Mouse (Mus musculus) heart, embryonic 12.5 days (tissue): Measurements from ENCODE around the gene Rftn2. TPM values are rescaled to one million over a fixed set of nuclear protein-coding genes. Genes with fewer than 3 reads are reported as not detected.
A peak's percentile ranks its signal among the peaks of the same experiment; 100 is the strongest.

Experiments
- ATAC-seq: fragments of 200-750 bp; cut with Nextera tagmentation; 2 replicates; pipeline ENCODE4 v1.8.0; 2017; ENCODE audit warnings: moderate TSS enrichment, moderate library complexity; ENCODE audit not compliant: insufficient number of reproducible peaks, low FRiP score
- H3K27ac ChIP-seq: fragments of 300-500 bp; sonication (generic); 2 replicates; pipeline ENCODE4 v1.5.1; 2016; ENCODE audit warnings: mild to moderate bottlenecking, moderate library complexity; ENCODE audit not compliant: poor library complexity, severe bottlenecking
- H3K27me3 ChIP-seq: fragments of 300-500 bp; sonication (generic); replicated peaks from 2 replicates; pipeline ENCODE4 v1.6.1; 2016; ENCODE audit warnings: mild to moderate bottlenecking, moderate library complexity
- H3K36me3 ChIP-seq: fragments of 300-500 bp; sonication (generic); 2 replicates; pipeline ENCODE4 v1.6.1; 2016; ENCODE audit warnings: mild to moderate bottlenecking, moderate library complexity
- H3K4me1 ChIP-seq: fragments of 300-500 bp; sonication (generic); replicated peaks from 2 replicates; pipeline ENCODE4 v1.6.1; 2016; ENCODE audit warnings: mild to moderate bottlenecking
- H3K4me2 ChIP-seq: fragments of 300-500 bp; sonication (generic); 2 replicates; pipeline ENCODE4 v1.6.1; 2016; ENCODE audit warnings: mild to moderate bottlenecking, moderate library complexity
- H3K4me3 ChIP-seq: fragments of 300-500 bp; sonication (generic); 2 replicates; pipeline ENCODE4 v1.5.1; 2016; ENCODE audit warnings: mild to moderate bottlenecking
- H3K9ac ChIP-seq: fragments of 300-500 bp; sonication (generic); 2 replicates; pipeline ENCODE4 v1.6.1; 2016; ENCODE audit warnings: mild to moderate bottlenecking, moderate library complexity
- H3K9me3 ChIP-seq: fragments of 300-500 bp; sonication (generic); replicated peaks from 2 replicates; pipeline ENCODE4 v1.6.1; 2016; ENCODE audit warnings: mild to moderate bottlenecking, moderate library complexity
- WGBS: fragments of 180-500 bp; shearing (Covaris S2); methylation state at CpG from one replicate; pipeline ENCODE4 v1.1.7; 2016; 5-methylcytosine and 5-hydroxymethylcytosine counted together
- polyA plus RNA-seq: library from polyadenylated mRNA; unstranded; fragments of >200 nt; fragmentation: Nextera tagmentation; extraction: Ambion mirVana; gene quantifications from 2 replicates; pipeline ENCODE4 v1.2.1, GENCODE M21; 2016

The Rftn2 gene
- polyA plus RNA-seq, 1 experiment from 2014 or later, result 6.5 TPM

GRCm38 (mm10) chr1:55228256-55228884 lies 1.8 kb upstream of the Rftn2 start:
- H3K9ac ChIP-seq, result no peak overlapping the region
- 74% methylated on average over 8 of the region's 8 CpGs for WGBS
- no peak overlapping the region for H3K27ac ChIP-seq
- no peak overlapping the region for H3K4me2 ChIP-seq
- no peaks in the 10 kb centered on the region for H3K36me3 ChIP-seq
- H3K4me1 ChIP-seq, result no peaks in the 10 kb centered on the region
- no peaks in the 10 kb centered on the region for H3K9me3 ChIP-seq
- ATAC-seq, result no peak
- H3K4me3 ChIP-seq, result no peak overlapping the region
- no peaks in the 10 kb centered on the region for H3K27me3 ChIP-seq

- no peak overlapping the region for H3K27ac ChIP-seq
- no peak overlapping the region for H3K4me2 ChIP-seq
- 57% methylated on average over 1 of the region's 1 CpGs for WGBS
- no peaks in the 10 kb centered on the region for H3K9me3 ChIP-seq
- H3K9ac ChIP-seq, result no peak overlapping the region
- no peaks in the 10 kb centered on the region for H3K27me3 ChIP-seq
- H3K4me3 ChIP-seq, result no peak overlapping the region
- H3K36me3 ChIP-seq, result no peaks in the 10 kb centered on the region
- H3K4me1 ChIP-seq, result peaks cover under 1% of the 10 kb centered on the region
- ATAC-seq, result no peak
Measured at GRCm38 (mm10) chr1:55227376-55227775, 794 bp upstream of the Rftn2 start.

GRCm38 (mm10) chr1:55225398-55225797 lies 1.2 kb downstream of the Rftn2 start:
- Histone ChIP-seq H3K36me3 (no peaks in the 10 kb centered on the region), H3K9me3 (no peaks in the 10 kb centered on the region), H3K4me3 (peak overlapping the region; percentile 37), H3K27ac (no peak overlapping the region), H3K4me2 (peak overlapping the region; percentile 60), H3K9ac (0 out of 2 replicates have a peak overlapping the region, but pooled peaks have one; percentile 44), H3K27me3 (no peaks in the 10 kb centered on the region), H3K4me1 (peaks cover 14% of the 10 kb centered on the region)
- no peak for ATAC-seq
- 43% methylated on average over 3 of the region's 3 CpGs for WGBS

- Histone ChIP-seq H3K4me2 (peak overlapping the region; percentile 60; the same call in 1 of the 2 replicates), H3K36me3 (no peaks in the 10 kb centered on the region), H3K9ac (no peak overlapping the region), H3K4me1 (peaks cover 14% of the 10 kb centered on the region), H3K27ac (no peak overlapping the region), H3K9me3 (no peaks in the 10 kb centered on the region), H3K4me3 (no peak overlapping the region), H3K27me3 (no peaks in the 10 kb centered on the region)
- whole genome bisulfite sequencing, result 77% methylated on average over 11 of the region's 11 CpGs
- ATAC-seq, result no peak
Measured at GRCm38 (mm10) chr1:55224111-55224510, 2.5 kb downstream of the Rftn2 start.

- Histone ChIP-seq H3K4me2 (no peak overlapping the region), H3K4me1 (peaks cover 14% of the 10 kb centered on the region), H3K27ac (no peak overlapping the region), H3K9ac (no peak overlapping the region), H3K27me3 (no peaks in the 10 kb centered on the region), H3K9me3 (no peaks in the 10 kb centered on the region), H3K36me3 (no peaks in the 10 kb centered on the region), H3K4me3 (no peak overlapping the region)
- 82% methylated on average over 7 of the region's 7 CpGs for WGBS
- ATAC-seq, result no peak
Measured at GRCm38 (mm10) chr1:55223026-55223425, 3.6 kb downstream of the Rftn2 start.

- H3K27ac ChIP-seq, result peak overlapping the region; percentile 58
- no peak for ATAC-seq
Measured at GRCm38 (mm10) chr1:55221352-55221751, 5.2 kb downstream of the Rftn2 start.

GRCm38 (mm10) chr1:55217191-55217590 lies 9.4 kb downstream of the Rftn2 start:
- no peaks in the 10 kb centered on the region for H3K27me3 ChIP-seq
- no peak overlapping the region for H3K9ac ChIP-seq
- H3K4me3 ChIP-seq, result no peak overlapping the region
- peaks cover 15% of the 10 kb centered on the region for H3K4me1 ChIP-seq
- WGBS, result 42% methylated on average over 2 of the region's 2 CpGs
- no peak for ATAC-seq
- no peaks in the 10 kb centered on the region for H3K36me3 ChIP-seq
- no peaks in the 10 kb centered on the region for H3K9me3 ChIP-seq
- H3K4me2 ChIP-seq, result no peak overlapping the region
- H3K27ac ChIP-seq, result no peak overlapping the region

More at GRCm38 (mm10) chr1:55221352-55221751, 5.2 kb downstream of the Rftn2 start:
- WGBS, result 63% methylated on average over 4 of the region's 4 CpGs
- Histone ChIP-seq H3K9me3 (no peaks in the 10 kb centered on the region), H3K4me1 (peaks cover 18% of the 10 kb centered on the region), H3K4me3 (no peak overlapping the region), H3K4me2 (0 out of 2 replicates have a peak overlapping the region, but pooled peaks have one; percentile 26), H3K9ac (no peak overlapping the region), H3K36me3 (no peaks in the 10 kb centered on the region), H3K27me3 (no peaks in the 10 kb centered on the region)

- Histone ChIP-seq H3K36me3 (no peaks in the 10 kb centered on the region), H3K27ac (no peak overlapping the region), H3K4me3 (no peak overlapping the region), H3K4me1 (peaks cover 6% of the 10 kb centered on the region; the same call in 1 of the 2 replicates), H3K27me3 (no peaks in the 10 kb centered on the region), H3K9ac (no peak overlapping the region), H3K9me3 (no peaks in the 10 kb centered on the region), H3K4me2 (no peak overlapping the region)
- WGBS, result 69% methylated on average over 11 of the region's 11 CpGs
- ATAC-seq, result no peak
Measured at GRCm38 (mm10) chr1:55215185-55215813, 11.3 kb downstream of the Rftn2 start.

- ATAC-seq, result no peak
- H3K4me3 ChIP-seq, result no peak overlapping the region
- no peak overlapping the region for H3K4me2 ChIP-seq
- H3K4me1 ChIP-seq, result peaks cover 10% of the 10 kb centered on the region
- H3K36me3 ChIP-seq, result no peaks in the 10 kb centered on the region
- no peaks in the 10 kb centered on the region for H3K9me3 ChIP-seq
- 81% methylated on average over 6 of the region's 6 CpGs for WGBS
- no peaks in the 10 kb centered on the region for H3K27me3 ChIP-seq
- no peak overlapping the region for H3K27ac ChIP-seq
- H3K9ac ChIP-seq, result no peak overlapping the region
Measured at GRCm38 (mm10) chr1:55213936-55214335, 12.6 kb downstream of the Rftn2 start.

GRCm38 (mm10) chr1:55213475-55213874 lies 13.1 kb downstream of the Rftn2 start:
- Histone ChIP-seq H3K27me3 (no peaks in the 10 kb centered on the region), H3K27ac (no peak overlapping the region), H3K9me3 (no peaks in the 10 kb centered on the region), H3K4me2 (no peak overlapping the region), H3K4me3 (no peak overlapping the region), H3K9ac (no peak overlapping the region), H3K4me1 (peaks cover 14% of the 10 kb centered on the region), H3K36me3 (no peaks in the 10 kb centered on the region)
- no peak for ATAC-seq
- WGBS, result 51% methylated on average over 6 of the region's 6 CpGs

GRCm38 (mm10) chr1:55212771-55213170 lies 13.8 kb downstream of the Rftn2 start:
- peaks cover 18% of the 10 kb centered on the region for H3K4me1 ChIP-seq
- no peak overlapping the region for H3K27ac ChIP-seq
- no peaks in the 10 kb centered on the region for H3K27me3 ChIP-seq
- no peak for ATAC-seq
- no peaks in the 10 kb centered on the region for H3K9me3 ChIP-seq
- no peak overlapping the region for H3K4me2 ChIP-seq
- WGBS, result 73% methylated on average over 4 of the region's 4 CpGs
- H3K9ac ChIP-seq, result no peak overlapping the region
- H3K4me3 ChIP-seq, result no peak overlapping the region
- no peaks in the 10 kb centered on the region for H3K36me3 ChIP-seq
